Mouse (Mus musculus) spleen, adult 12 weeks (tissue): ENCODE measurements around the gene Rtkn2.

Experiments
- DNase-seq: peaks from one replicate; pipeline ENCODE4 v3.0.0; 2022; ENCODE audit warnings: low spot score

The Rtkn2 gene

GRCm38 (mm10) chr10:68040394-68040793, 61.0 kb downstream of the Rtkn2 start:
- no peak for DNase-seq

GRCm38 (mm10) chr10:68043973-68044372, 64.6 kb downstream of the Rtkn2 start:
- no peak for DNase-seq

- DNase-seq = no peak
Observed at GRCm38 (mm10) chr10:68044864-68045263, 65.5 kb downstream of the Rtkn2 start.

GRCm38 (mm10) chr10:68048641-68049305, 69.4 kb downstream of the Rtkn2 start:
- DNase-seq = no peak

- DNase-seq = no peak
Observed at GRCm38 (mm10) chr10:68050882-68051281, 71.5 kb downstream of the Rtkn2 start.

GRCm38 (mm10) chr10:68051316-68051933, 72.1 kb downstream of the Rtkn2 start:
- no peak for DNase-seq

GRCm38 (mm10) chr10:68052307-68052706, 72.9 kb downstream of the Rtkn2 start:
- DNase-seq = no peak

GRCm38 (mm10) chr10:68054131-68054530, 74.8 kb downstream of the Rtkn2 start:
- no peak for DNase-seq

- no peak for DNase-seq
Observed at GRCm38 (mm10) chr10:68054706-68055105, 75.3 kb downstream of the Rtkn2 start.

- no peak for DNase-seq
Observed at GRCm38 (mm10) chr10:68057841-68058240, 78.5 kb downstream of the Rtkn2 start.

GRCm38 (mm10) chr10:68058378-68058777, 79.0 kb downstream of the Rtkn2 start:
- no peak for DNase-seq

GRCm38 (mm10) chr10:68060590-68061248, 81.3 kb downstream of the Rtkn2 start:
- no peak for DNase-seq

- DNase-seq = no peak
Observed at GRCm38 (mm10) chr10:68061249-68061615, 81.9 kb downstream of the Rtkn2 start.

- no peak for DNase-seq
Observed at GRCm38 (mm10) chr10:68063806-68064545, 84.6 kb downstream of the Rtkn2 start.

- DNase-seq = no peak
Observed at GRCm38 (mm10) chr10:68064571-68064970, 85.2 kb downstream of the Rtkn2 start.

GRCm38 (mm10) chr10:68066173-68066572, 86.8 kb downstream of the Rtkn2 start:
- DNase-seq = no peak

GRCm38 (mm10) chr10:68067961-68068360, 88.6 kb downstream of the Rtkn2 start:
- DNase-seq = no peak

- no peak for DNase-seq
Observed at GRCm38 (mm10) chr10:68068426-68068825, 89.1 kb downstream of the Rtkn2 start.

- no peak for DNase-seq
Observed at GRCm38 (mm10) chr10:68071041-68071440, 91.7 kb downstream of the Rtkn2 start.

GRCm38 (mm10) chr10:68072626-68073025, 93.3 kb downstream of the Rtkn2 start:
- DNase-seq = no peak

- no peak for DNase-seq
Observed at GRCm38 (mm10) chr10:68074291-68074690, 94.9 kb downstream of the Rtkn2 start.

- DNase-seq = no peak
Observed at GRCm38 (mm10) chr10:68075181-68075580, 95.8 kb downstream of the Rtkn2 start.

- no peak for DNase-seq
Observed at GRCm38 (mm10) chr10:68078708-68079107, 99.3 kb downstream of the Rtkn2 start.
